Mouse (Mus musculus) lung, embryonic 16.5 days (tissue): ENCODE measurements around the gene Uhrf1bp1. TPM values are rescaled to one million over a fixed set of nuclear protein-coding genes. Genes with fewer than 3 reads are reported as not detected.

Experiments used
- ATAC-seq: fragments of 200-750 bp; cut with Nextera tagmentation; 2 replicates; pipeline ENCODE4 v1.8.0; 2017; ENCODE audit warnings: low read depth, mild to moderate bottlenecking, moderate library complexity
- H3K27ac ChIP-seq: fragments of 300-500 bp; sonication (generic); 2 replicates; pipeline ENCODE4 v1.5.1; 2014; ENCODE audit warnings: mild to moderate bottlenecking, control low read depth, low read length
- H3K27me3 ChIP-seq: fragments of 300-500 bp; sonication (generic); 2 replicates; pipeline ENCODE4 v1.6.1; 2014; ENCODE audit warnings: low read depth, low read length, mixed read lengths; ENCODE audit not compliant: control insufficient read depth, insufficient read depth
- H3K36me3 ChIP-seq: fragments of 300-500 bp; sonication (generic); 2 replicates; pipeline ENCODE4 v1.6.1; 2014; ENCODE audit warnings: low read length; ENCODE audit not compliant: control insufficient read depth, insufficient read depth
- H3K4me1 ChIP-seq: fragments of 300-500 bp; sonication (generic); replicated peaks from 2 replicates; pipeline ENCODE4 v1.6.1; 2014; ENCODE audit warnings: low read length, mixed read lengths; ENCODE audit not compliant: control insufficient read depth, insufficient read depth
- H3K4me2 ChIP-seq: fragments of 300-500 bp; sonication (generic); 2 replicates; pipeline ENCODE4 v1.6.1; 2014; ENCODE audit warnings: low read depth, low read length, control low read depth
- H3K4me3 ChIP-seq: fragments of 300-500 bp; sonication (generic); 2 replicates; pipeline ENCODE4 v1.5.1; 2014; ENCODE audit warnings: mild to moderate bottlenecking, low read length, control low read depth
- H3K9ac ChIP-seq: fragments of 300-500 bp; sonication (generic); 2 replicates; pipeline ENCODE4 v1.6.1; 2014; ENCODE audit warnings: low read length, control low read depth
- H3K9me3 ChIP-seq: fragments of 300-500 bp; sonication (generic); 2 replicates; pipeline ENCODE4 v1.6.1; 2016; ENCODE audit warnings: low read length; ENCODE audit not compliant: control insufficient read depth
- WGBS: fragments of 180-500 bp; shearing (Covaris S2); extraction: QIAGEN DNeasy Blood & Tissue Kit; methylation state at CpG from one replicate; pipeline ENCODE4 v1.1.7; 2014; 5-methylcytosine and 5-hydroxymethylcytosine counted together
- polyA plus RNA-seq: library from polyadenylated mRNA; unstranded; fragments of >200 nt; fragmentation: Nextera tagmentation; extraction: Ambion mirVana; gene quantifications from 2 replicates; pipeline ENCODE4 v1.2.1, GENCODE M21; 2015

Gene Uhrf1bp1
- polyA plus RNA-seq, 1 experiment from 2014 or later, result 4.6 TPM

GRCm38 (mm10) chr17:27939028-27939427 is 82.8 kb downstream of the Uhrf1bp1 start:
- Histone ChIP-seq H3K27me3 (no peaks in the 10 kb centered on the region), H3K36me3 (no peaks in the 10 kb centered on the region), H3K4me2 (no peak overlapping the region), H3K9ac (peak overlapping the region; percentile 1; the same call in 1 of the 2 replicates), H3K4me3 (no peak overlapping the region), H3K9me3 (no peaks in the 10 kb centered on the region), H3K27ac (peak overlapping the region; percentile 90), H3K4me1 (peaks cover 51% of the 10 kb centered on the region)
- WGBS, result 58% methylated on average over 5 of the region's 5 CpGs
- ATAC-seq, result peak; percentile 49; the same call in 1 of the 2 replicates

- Histone ChIP-seq H3K27ac (peak overlapping the region; percentile 90), H3K4me3 (no peak overlapping the region), H3K36me3 (no peaks in the 10 kb centered on the region), H3K9ac (no peak overlapping the region), H3K9me3 (no peaks in the 10 kb centered on the region), H3K4me1 (peaks cover 54% of the 10 kb centered on the region), H3K27me3 (no peaks in the 10 kb centered on the region), H3K4me2 (no peak overlapping the region)
- ATAC-seq, result peak; percentile 32; the same call in 1 of the 2 replicates
- WGBS, result 67% methylated on average over 4 of the region's 4 CpGs
Observed at GRCm38 (mm10) chr17:27940352-27940751, 84.1 kb downstream of the Uhrf1bp1 start.

GRCm38 (mm10) chr17:27941178-27941577 is 84.9 kb downstream of the Uhrf1bp1 start:
- H3K27me3 ChIP-seq, result no peaks in the 10 kb centered on the region
- peaks cover 61% of the 10 kb centered on the region for H3K4me1 ChIP-seq
- no peak overlapping the region for H3K4me2 ChIP-seq
- no peaks in the 10 kb centered on the region for H3K9me3 ChIP-seq
- peak overlapping the region; percentile 42; the same call in 1 of the 2 replicates for H3K27ac ChIP-seq
- WGBS, result 42% methylated on average over 5 of the region's 5 CpGs
- H3K36me3 ChIP-seq, result no peaks in the 10 kb centered on the region
- no peak overlapping the region for H3K9ac ChIP-seq
- no peak for ATAC-seq
- H3K4me3 ChIP-seq, result no peak overlapping the region

DNA sequence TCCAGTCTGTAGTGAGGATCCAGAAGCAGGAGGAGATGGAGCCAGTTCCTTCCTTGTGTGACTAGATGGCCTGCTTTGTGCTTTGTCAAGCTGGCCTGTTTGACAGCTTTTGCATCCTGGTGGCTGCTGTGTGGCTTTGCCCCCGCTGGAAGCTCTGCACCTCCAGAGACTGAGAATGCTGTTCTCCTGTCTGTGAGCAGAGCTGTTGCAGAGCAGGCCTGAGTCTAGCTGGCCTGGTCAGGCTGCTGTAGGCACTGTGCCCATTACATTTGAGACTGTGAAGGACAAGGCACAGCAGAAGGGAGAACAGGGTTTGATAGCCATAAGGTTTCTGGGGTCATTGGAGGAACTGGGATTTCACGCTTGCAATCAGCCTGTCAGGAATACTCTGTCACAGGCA is 85.5 kb downstream of the Uhrf1bp1 start:
- H3K9me3 ChIP-seq, result no peaks in the 10 kb centered on the region
- no peak overlapping the region for H3K9ac ChIP-seq
- H3K27me3 ChIP-seq, result no peaks in the 10 kb centered on the region
- no peak for ATAC-seq
- no peaks in the 10 kb centered on the region for H3K36me3 ChIP-seq
- H3K4me1 ChIP-seq, result peaks cover 63% of the 10 kb centered on the region
- 46% methylated on average over 2 of the region's 2 CpGs for WGBS
- peak overlapping the region; percentile 42; the same call in 1 of the 2 replicates for H3K27ac ChIP-seq
- no peak overlapping the region for H3K4me3 ChIP-seq
- no peak overlapping the region for H3K4me2 ChIP-seq

GRCm38 (mm10) chr17:27942131-27942530 is 85.9 kb downstream of the Uhrf1bp1 start:
- H3K27me3 ChIP-seq, result no peaks in the 10 kb centered on the region
- H3K4me2 ChIP-seq, result no peak overlapping the region
- no peak for ATAC-seq
- peaks cover 63% of the 10 kb centered on the region for H3K4me1 ChIP-seq
- H3K9me3 ChIP-seq, result no peaks in the 10 kb centered on the region
- H3K27ac ChIP-seq, result no peak overlapping the region; the same call in 1 of the 2 replicates
- WGBS, result 88% methylated on average over 4 of the region's 4 CpGs
- H3K36me3 ChIP-seq, result no peaks in the 10 kb centered on the region
- no peak overlapping the region for H3K9ac ChIP-seq
- H3K4me3 ChIP-seq, result no peak overlapping the region

GRCm38 (mm10) chr17:27945546-27946216 is 89.4 kb downstream of the Uhrf1bp1 start:
- Histone ChIP-seq H3K4me3 (no peak overlapping the region), H3K27ac (peak overlapping the region; percentile 84), H3K9me3 (no peaks in the 10 kb centered on the region), H3K4me2 (0 out of 2 replicates have a peak overlapping the region, but pooled peaks have one; percentile 2), H3K9ac (no peak overlapping the region), H3K27me3 (no peaks in the 10 kb centered on the region), H3K36me3 (no peaks in the 10 kb centered on the region), H3K4me1 (peaks cover 45% of the 10 kb centered on the region)
- 35% methylated on average over 6 of the region's 6 CpGs for WGBS
- ATAC-seq, result peak; percentile 78

DNA sequence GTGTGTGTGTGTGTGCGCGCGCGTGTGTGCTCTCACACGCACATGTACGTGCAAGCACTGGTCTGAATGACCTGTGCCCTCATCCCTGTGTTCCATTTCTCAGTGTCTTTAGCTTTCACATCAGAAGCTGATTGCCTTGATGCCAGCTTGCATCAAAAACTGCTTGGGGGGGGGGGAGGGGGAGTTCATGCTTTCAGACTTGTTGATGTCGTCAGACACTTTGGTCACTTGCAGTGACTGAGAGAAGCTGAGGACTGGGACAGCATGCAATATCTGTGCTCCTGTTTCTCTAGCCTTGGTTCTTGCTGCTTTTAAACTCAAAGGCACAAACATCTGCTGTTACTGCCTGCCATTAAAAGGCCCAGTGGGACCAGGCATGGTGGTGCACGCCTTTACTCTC is 90.1 kb downstream of the Uhrf1bp1 start:
- Histone ChIP-seq H3K36me3 (no peaks in the 10 kb centered on the region), H3K4me3 (no peak overlapping the region), H3K27me3 (no peaks in the 10 kb centered on the region), H3K9me3 (no peaks in the 10 kb centered on the region), H3K9ac (no peak overlapping the region), H3K4me1 (peaks cover 38% of the 10 kb centered on the region), H3K4me2 (no peak overlapping the region), H3K27ac (peak overlapping the region; percentile 84)
- WGBS, result 54% methylated on average over 8 of the region's 8 CpGs
- ATAC-seq, result no peak

- Histone ChIP-seq H3K4me3 (no peak overlapping the region), H3K27ac (peak overlapping the region; percentile 84), H3K4me1 (peaks cover 30% of the 10 kb centered on the region), H3K9me3 (no peaks in the 10 kb centered on the region), H3K4me2 (no peak overlapping the region), H3K9ac (no peak overlapping the region; the same call in 1 of the 2 replicates), H3K36me3 (no peaks in the 10 kb centered on the region), H3K27me3 (no peaks in the 10 kb centered on the region)
- 51% methylated on average over 2 of the region's 2 CpGs for WGBS
- ATAC-seq, result peak; percentile 23; the same call in 1 of the 2 replicates
Observed at GRCm38 (mm10) chr17:27947155-27947554, 90.9 kb downstream of the Uhrf1bp1 start.
